Mouse (Mus musculus): Measurements from ENCODE around the gene Tgm1. TPM values are rescaled to one million over a fixed set of nuclear protein-coding genes. Genes with fewer than 3 reads are reported as not detected.

Tgm1 gene
- polyA plus RNA-seq, 1 experiment from 2014 or later, result 1.1 TPM

DNA sequence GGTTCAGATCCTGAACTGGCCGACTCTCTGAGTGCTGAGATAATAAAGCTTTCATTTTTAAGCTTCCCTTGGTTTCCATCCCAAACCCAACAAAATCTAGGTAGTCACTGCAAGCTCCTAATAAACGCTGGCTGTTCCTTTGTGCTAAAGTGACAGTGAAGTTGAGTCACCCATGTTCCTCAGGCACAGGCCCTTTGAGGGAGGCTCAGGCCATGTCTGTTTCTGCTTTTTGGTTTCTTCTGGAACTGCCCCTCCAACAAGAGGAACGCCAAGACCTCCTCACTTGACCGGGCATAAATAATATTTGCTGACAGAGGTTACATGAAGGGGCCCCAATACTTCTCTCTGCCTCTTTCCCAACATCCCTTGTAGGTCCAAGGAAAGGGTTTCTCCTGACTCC lies 22.0 kb upstream of the Tgm1 start:
- peak overlapping the region; percentile 46 for H3K4me2 ChIP-seq (replicated peaks; ENCODE audit: low read depth)
- no peak for TF ChIP-seq CTCF (IDR thresholded peaks at IDR 0.05; ENCODE audit: low read depth)

DNA sequence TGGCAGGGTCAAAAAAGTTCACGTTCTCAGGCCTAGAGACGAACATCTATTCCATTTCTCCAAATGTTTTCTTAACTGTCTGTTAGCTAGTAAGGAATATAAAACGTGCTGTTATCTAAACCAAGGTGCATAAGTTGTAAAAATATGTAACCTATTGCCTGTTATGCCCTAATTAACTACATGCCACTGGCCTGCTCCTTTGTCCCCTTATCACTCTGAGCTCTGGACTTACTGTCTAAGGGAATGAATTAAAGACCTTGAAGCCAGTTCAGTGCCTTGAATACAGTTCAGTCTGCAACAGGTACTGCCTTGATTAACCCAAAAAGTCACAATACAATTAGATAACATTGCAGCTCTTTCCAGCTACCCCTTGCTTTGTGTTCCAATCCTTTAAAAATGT lies 21.6 kb upstream of the Tgm1 start:
- no peaks in the 10 kb centered on the region for H3K27me3 ChIP-seq (replicated peaks; ENCODE audit: control insufficient read depth, insufficient read depth, low read length)
- H3K36me3 ChIP-seq (ENCODE audit: control insufficient read depth, insufficient read depth), result peaks cover 25% of the 10 kb centered on the region
- peak overlapping the region; percentile 46 for H3K4me2 ChIP-seq (replicated peaks; ENCODE audit: low read depth)
- 0 out of 2 replicates have a peak overlapping the region, but pooled peaks have one; percentile 62 for H3K27ac ChIP-seq (ENCODE audit: low read depth, low read length)
- ATAC-seq, result peak; percentile 71
- no peaks in the 10 kb centered on the region for H3K9me3 ChIP-seq (ENCODE audit: control insufficient read depth)
- no peak overlapping the region for H3K4me3 ChIP-seq (ENCODE audit: low read depth, low read length)
- WGBS, result 9% methylated on average over 3 of the region's 3 CpGs
- H3K9ac ChIP-seq (ENCODE audit: low read depth, low read length), result no peak overlapping the region
- TF ChIP-seq CTCF (IDR thresholded peaks at IDR 0.05; ENCODE audit: low read depth), result no peak
- 0 out of 2 replicates have a peak, but pooled peaks cover 13% of the 10 kb centered on the region for H3K4me1 ChIP-seq (replicated peaks; ENCODE audit: control insufficient read depth, insufficient read depth, low read length)

More for the DNA sequence above, 22.0 kb upstream of the Tgm1 start:
- ATAC-seq, result no peak
- Histone ChIP-seq H3K27me3 (replicated peaks; ENCODE audit: control insufficient read depth, insufficient read depth, low read length) (no peaks in the 10 kb centered on the region), H3K36me3 (ENCODE audit: control insufficient read depth, insufficient read depth) (peaks cover 29% of the 10 kb centered on the region), H3K27ac (ENCODE audit: low read depth, low read length) (peak overlapping the region; percentile 62; the same call in 1 of the 2 replicates), H3K4me3 (ENCODE audit: low read depth, low read length) (no peak overlapping the region), H3K4me1 (replicated peaks; ENCODE audit: control insufficient read depth, insufficient read depth, low read length) (0 out of 2 replicates have a peak, but pooled peaks cover 13% of the 10 kb centered on the region), H3K9me3 (ENCODE audit: control insufficient read depth) (no peaks in the 10 kb centered on the region), H3K9ac (ENCODE audit: low read depth, low read length) (no peak overlapping the region)
- 42% methylated on average over 4 of the region's 4 CpGs for WGBS

DNA sequence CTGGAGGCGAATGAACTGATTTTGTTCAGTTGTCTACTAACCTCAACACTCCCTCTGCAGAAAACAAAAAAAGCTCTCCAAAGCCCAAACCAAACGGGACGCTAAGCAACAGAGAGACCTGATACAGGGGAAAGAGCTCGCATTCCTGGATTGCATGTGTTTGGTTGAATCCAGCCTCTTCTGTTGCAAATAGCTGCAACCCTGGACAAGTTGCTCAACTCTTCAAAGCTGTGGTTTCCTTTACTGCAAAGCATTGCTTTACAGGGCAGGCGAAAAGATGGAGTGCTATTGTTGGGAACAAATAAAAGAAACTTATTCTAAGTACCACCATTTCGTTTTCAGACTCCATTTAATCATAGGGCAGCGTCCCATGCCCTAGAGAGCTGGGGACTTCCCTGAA lies 21.1 kb upstream of the Tgm1 start:
- H3K4me1 ChIP-seq (replicated peaks; ENCODE audit: control insufficient read depth, insufficient read depth, low read length), result 0 out of 2 replicates have a peak, but pooled peaks cover 13% of the 10 kb centered on the region
- WGBS, result 39% methylated on average over 7 of the region's 7 CpGs
- no peak; the same call in 1 of the 2 replicates for ATAC-seq
- no peaks in the 10 kb centered on the region for H3K27me3 ChIP-seq (replicated peaks; ENCODE audit: control insufficient read depth, insufficient read depth, low read length)
- no peak overlapping the region for H3K27ac ChIP-seq (ENCODE audit: low read depth, low read length)
- peaks cover 20% of the 10 kb centered on the region for H3K36me3 ChIP-seq (ENCODE audit: control insufficient read depth, insufficient read depth)
- H3K9me3 ChIP-seq (ENCODE audit: control insufficient read depth), result no peaks in the 10 kb centered on the region
- H3K4me3 ChIP-seq (ENCODE audit: low read depth, low read length), result no peak overlapping the region
- H3K4me2 ChIP-seq (replicated peaks; ENCODE audit: low read depth), result 0 out of 2 replicates have a peak overlapping the region, but pooled peaks have one; percentile 24
- no peak overlapping the region for H3K9ac ChIP-seq (ENCODE audit: low read depth, low read length)
- TF ChIP-seq CTCF (IDR thresholded peaks at IDR 0.05; ENCODE audit: low read depth), result no peak

DNA sequence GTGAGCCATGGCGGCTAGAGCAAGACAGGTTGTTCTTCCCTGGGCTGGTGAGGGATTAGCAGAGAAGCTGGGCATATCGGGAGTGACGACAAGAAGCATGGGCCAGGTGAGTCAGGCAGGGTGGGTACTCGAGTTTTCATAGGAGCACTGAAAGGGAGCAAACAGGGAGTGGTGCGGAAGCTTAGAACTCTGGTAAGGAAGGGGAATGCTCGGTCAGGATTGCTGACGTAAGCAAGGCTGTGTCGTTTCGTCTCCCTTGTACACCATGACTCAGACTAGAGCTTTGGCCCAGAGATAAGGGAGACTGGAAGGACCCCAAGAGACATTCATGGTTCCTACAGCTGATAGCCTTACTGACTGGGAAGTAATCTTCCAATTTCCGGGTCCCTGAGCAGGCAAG lies 20.2 kb upstream of the Tgm1 start:
- WGBS, result 40% methylated on average over 10 of the region's 10 CpGs
- Histone ChIP-seq H3K4me3 (ENCODE audit: low read depth, low read length) (no peak overlapping the region), H3K36me3 (ENCODE audit: control insufficient read depth, insufficient read depth) (peaks cover 11% of the 10 kb centered on the region; the same call in 1 of the 2 replicates), H3K4me1 (replicated peaks; ENCODE audit: control insufficient read depth, insufficient read depth, low read length) (0 out of 2 replicates have a peak, but pooled peaks cover 13% of the 10 kb centered on the region), H3K9me3 (ENCODE audit: control insufficient read depth) (no peaks in the 10 kb centered on the region), H3K27ac (ENCODE audit: low read depth, low read length) (no peak overlapping the region), H3K4me2 (replicated peaks; ENCODE audit: low read depth) (peak overlapping the region; percentile 21; the same call in 1 of the 2 replicates), H3K27me3 (replicated peaks; ENCODE audit: control insufficient read depth, insufficient read depth, low read length) (no peaks in the 10 kb centered on the region), H3K9ac (ENCODE audit: low read depth, low read length) (no peak overlapping the region)
- peak; percentile 71 for ATAC-seq
- no peak for TF ChIP-seq CTCF (IDR thresholded peaks at IDR 0.05; ENCODE audit: low read depth)

DNA sequence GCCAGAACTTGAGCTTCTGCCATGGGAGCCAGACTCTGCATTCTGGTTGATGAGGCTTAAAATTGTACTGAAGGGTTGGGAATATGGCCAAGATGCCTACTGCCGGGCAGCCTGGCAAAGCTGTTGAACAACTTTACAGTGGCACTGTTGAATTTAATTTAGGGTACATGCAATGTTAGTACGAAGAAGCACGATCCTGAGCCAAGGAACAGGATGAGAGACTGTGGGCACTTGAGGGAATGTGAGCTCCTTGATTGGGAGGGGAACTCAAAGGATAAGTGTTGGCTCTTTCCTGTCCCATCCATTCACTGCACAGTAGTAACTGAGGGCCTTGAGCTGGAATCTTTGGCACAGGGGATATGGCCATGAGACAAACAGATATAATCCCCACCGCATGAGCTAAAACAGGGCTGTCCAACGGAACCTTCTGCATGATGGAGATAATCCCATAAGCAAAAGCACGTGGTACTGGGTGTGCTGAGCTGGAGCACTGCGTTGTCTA lies 16.9 kb upstream of the Tgm1 start:
- Histone ChIP-seq H3K27ac (ENCODE audit: low read depth, low read length) (no peak overlapping the region), H3K36me3 (ENCODE audit: control insufficient read depth, insufficient read depth) (no peaks in the 10 kb centered on the region), H3K4me2 (replicated peaks; ENCODE audit: low read depth) (no peak overlapping the region), H3K4me1 (replicated peaks; ENCODE audit: control insufficient read depth, insufficient read depth, low read length) (0 out of 2 replicates have a peak, but pooled peaks cover 5% of the 10 kb centered on the region), H3K9ac (ENCODE audit: low read depth, low read length) (no peak overlapping the region), H3K9me3 (ENCODE audit: control insufficient read depth) (no peaks in the 10 kb centered on the region), H3K4me3 (ENCODE audit: low read depth, low read length) (no peak overlapping the region), H3K27me3 (replicated peaks; ENCODE audit: control insufficient read depth, insufficient read depth, low read length) (no peaks in the 10 kb centered on the region)
- no peak for TF ChIP-seq CTCF (IDR thresholded peaks at IDR 0.05; ENCODE audit: low read depth)
- WGBS, result 83% methylated on average over 7 of the region's 7 CpGs
- no peak for ATAC-seq

DNA sequence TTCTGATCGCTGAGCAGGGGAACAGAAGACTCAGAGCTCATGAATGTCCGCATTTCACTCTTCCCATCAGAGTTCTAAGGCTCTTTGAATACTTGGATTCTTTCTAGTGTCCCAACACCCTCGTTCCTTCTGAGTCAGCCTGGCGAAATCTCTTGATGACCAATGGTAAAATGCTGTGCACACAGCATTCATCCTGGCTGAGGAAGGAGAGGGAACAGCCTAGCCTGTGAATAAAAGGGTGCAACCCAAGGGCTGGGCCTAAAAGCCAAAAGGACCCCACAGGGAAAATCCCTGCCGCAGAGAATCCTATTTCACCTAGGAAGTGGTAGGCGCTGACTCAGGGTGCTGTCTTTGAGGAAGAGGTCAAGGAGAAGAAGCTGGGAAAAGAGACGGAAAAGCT lies 16.4 kb upstream of the Tgm1 start:
- Histone ChIP-seq H3K9ac (ENCODE audit: low read depth, low read length) (no peak overlapping the region), H3K27ac (ENCODE audit: low read depth, low read length) (no peak overlapping the region)
- ATAC-seq, result no peak

More for the DNA sequence above, 16.4 kb upstream of the Tgm1 start:
- H3K9me3 ChIP-seq (ENCODE audit: control insufficient read depth), result no peaks in the 10 kb centered on the region
- no peaks in the 10 kb centered on the region for H3K27me3 ChIP-seq (replicated peaks; ENCODE audit: control insufficient read depth, insufficient read depth, low read length)
- no peak for TF ChIP-seq CTCF (IDR thresholded peaks at IDR 0.05; ENCODE audit: low read depth)
- 0 out of 2 replicates have a peak, but pooled peaks cover 5% of the 10 kb centered on the region for H3K4me1 ChIP-seq (replicated peaks; ENCODE audit: control insufficient read depth, insufficient read depth, low read length)
- 84% methylated on average over 7 of the region's 7 CpGs for WGBS
- H3K36me3 ChIP-seq (ENCODE audit: control insufficient read depth, insufficient read depth), result no peaks in the 10 kb centered on the region
- no peak overlapping the region for H3K4me2 ChIP-seq (replicated peaks; ENCODE audit: low read depth)
- no peak overlapping the region for H3K4me3 ChIP-seq (ENCODE audit: low read depth, low read length)
